Mouse (Mus musculus): ENCODE measurements around the gene Cpox. TPM values are rescaled to one million over a fixed set of nuclear protein-coding genes. Genes with fewer than 3 reads are reported as not detected.

Cpox gene
- total RNA-seq (2014; fragmentation: Nextera tagmentation) (1,587 and 1,720 TPM in 2 replicates), total RNA-seq (2017) (291 and 297 TPM in 2 replicates), polyA plus RNA-seq (2012) (261 and 266 TPM in 2 replicates)

DNA sequence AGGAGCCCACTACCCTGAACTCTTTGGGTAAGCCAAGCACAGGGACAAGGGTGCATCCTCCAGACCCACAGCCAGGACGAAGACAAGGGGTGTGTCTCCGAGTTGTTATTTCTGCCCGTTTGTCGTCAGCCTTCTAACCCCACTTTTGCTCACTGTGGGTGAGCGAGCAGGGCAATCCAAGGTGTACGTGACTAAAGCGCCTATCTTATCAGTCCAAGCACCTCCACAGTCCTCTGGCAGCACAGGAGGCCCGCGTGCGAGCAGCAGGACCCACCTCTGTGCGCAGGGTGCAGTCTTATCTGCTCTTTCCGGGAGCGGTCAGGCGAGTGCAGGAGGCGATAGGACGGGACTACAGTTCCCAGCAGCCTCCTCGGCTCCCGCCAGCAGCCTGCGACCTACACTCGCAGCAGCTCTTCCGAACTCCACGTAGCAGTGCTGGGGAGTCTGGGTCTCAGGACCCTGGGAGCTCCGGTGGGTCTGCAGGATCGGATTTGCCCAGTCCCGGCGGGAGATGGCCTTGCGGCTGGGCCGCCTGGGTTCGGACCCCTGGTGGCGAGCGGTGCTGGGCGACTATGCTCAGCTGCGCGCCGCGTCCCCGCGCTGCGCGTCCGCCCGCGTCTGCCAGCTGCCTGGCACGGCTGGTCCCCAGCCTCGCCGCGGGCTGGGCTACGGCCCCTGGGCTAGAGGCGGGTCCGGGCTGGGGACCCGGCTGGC, at the start of gene Cpox:
TSS of gene Cpox (plus strand) at position 376 of the 714 bp plus-strand sequence.
- Histone ChIP-seq H3K9me3 (replicated peaks) (no peaks in the 10 kb centered on the region), H3K36me3 (replicated peaks) (peaks cover 36% of the 10 kb centered on the region), H3K4me3 (ENCODE audit: low read depth, low read length) (peak within 1 kb of the TSS; percentile 100), H3K4me1 (ENCODE audit: insufficient read depth, low read depth, low read length) (peaks cover 63% of the 10 kb centered on the region), H3K27me3 (ENCODE audit: insufficient read depth, low read length) (no peaks in the 10 kb centered on the region)
- ATAC-seq (ENCODE audit: extremely low read depth, insufficient number of reproducible peaks, low FRiP score, poor library complexity, severe bottlenecking) (peak; percentile 89), DNase-seq (ENCODE audit: low spot score) (peak; percentile 65)
- peak; percentile 32; the same call in 1 of the 2 replicates for TF ChIP-seq GATA2 (IDR thresholded peaks at IDR 0.05; ENCODE audit: borderline replicate concordance, low read depth, low read length)
- TF ChIP-seq POLR2AphosphoS5 (IDR thresholded peaks at IDR 0.05; ENCODE audit: insufficient replicate concordance, low read depth, low read length) = no peak
- TF ChIP-seq GATA1 (IDR thresholded peaks at IDR 0.05; ENCODE audit: borderline replicate concordance, low read length) = no peak
- no peak for TF ChIP-seq CTCF (IDR thresholded peaks at IDR 0.05; ENCODE audit: low read depth, low read length)
- peak; percentile 99 for TF ChIP-seq TAL1 (conservative IDR thresholded peaks at IDR 0.05; ENCODE audit: low read depth, low read length)

GRCm38 (mm10) chr16:58622377-58622776, 47.7 kb upstream of the Cpox start:
- ATAC-seq (ENCODE audit: extremely low read depth, insufficient number of reproducible peaks, low FRiP score, poor library complexity, severe bottlenecking) = no peak
- H3K4me1 ChIP-seq (ENCODE audit: insufficient read depth, low read depth, low read length) = peaks cover 50% of the 10 kb centered on the region

DNA sequence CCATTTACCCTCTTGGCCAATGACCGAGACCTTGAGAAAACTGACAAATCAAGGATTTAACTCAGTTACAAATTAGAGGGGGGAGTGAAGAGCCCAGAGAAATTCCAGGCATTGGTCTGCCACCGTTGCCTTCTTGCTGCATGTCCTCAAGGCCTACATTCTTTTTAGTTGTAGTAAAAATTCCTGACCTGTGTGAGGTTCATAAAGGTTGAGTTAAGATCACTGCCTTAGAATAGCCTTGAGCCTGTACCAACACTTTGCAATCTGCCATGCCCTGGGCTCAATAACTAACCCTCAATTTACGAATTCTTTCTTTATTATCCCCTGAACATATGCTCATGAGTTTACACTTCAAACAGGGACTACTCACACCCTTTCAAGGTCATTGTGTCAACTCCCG, 47.0 kb upstream of the Cpox start:
- TF ChIP-seq CTCF (IDR thresholded peaks at IDR 0.05; ENCODE audit: low read depth, low read length) = no peak
- no peak for TF ChIP-seq TAL1 (conservative IDR thresholded peaks at IDR 0.05; ENCODE audit: low read depth, low read length)
- TF ChIP-seq POLR2AphosphoS5 (IDR thresholded peaks at IDR 0.05; ENCODE audit: insufficient replicate concordance, low read depth, low read length) = no peak
- TF ChIP-seq GATA1 (IDR thresholded peaks at IDR 0.05; ENCODE audit: borderline replicate concordance, low read length) = no peak
- no peak for TF ChIP-seq GATA2 (IDR thresholded peaks at IDR 0.05; ENCODE audit: borderline replicate concordance, low read depth, low read length)
- H3K9me3 ChIP-seq (replicated peaks) = no peaks in the 10 kb centered on the region
- ATAC-seq (ENCODE audit: extremely low read depth, insufficient number of reproducible peaks, low FRiP score, poor library complexity, severe bottlenecking) (no peak), DNase-seq (ENCODE audit: low spot score) (no peak)
- H3K4me1 ChIP-seq (ENCODE audit: insufficient read depth, low read depth, low read length) = peaks cover 51% of the 10 kb centered on the region
- no peaks in the 10 kb centered on the region for H3K36me3 ChIP-seq (replicated peaks)
- H3K27me3 ChIP-seq (ENCODE audit: insufficient read depth, low read length) = no peaks in the 10 kb centered on the region
- no peak overlapping the region for H3K4me3 ChIP-seq (ENCODE audit: low read depth, low read length)

More at GRCm38 (mm10) chr16:58622377-58622776, 47.7 kb upstream of the Cpox start:
- Histone ChIP-seq H3K9me3 (replicated peaks) (no peaks in the 10 kb centered on the region), H3K27me3 (ENCODE audit: insufficient read depth, low read length) (no peaks in the 10 kb centered on the region), H3K4me3 (ENCODE audit: low read depth, low read length) (no peak overlapping the region), H3K36me3 (replicated peaks) (no peaks in the 10 kb centered on the region)
- no peak for TF ChIP-seq GATA2 (IDR thresholded peaks at IDR 0.05; ENCODE audit: borderline replicate concordance, low read depth, low read length)
- no peak for TF ChIP-seq GATA1 (IDR thresholded peaks at IDR 0.05; ENCODE audit: borderline replicate concordance, low read length)
- no peak for TF ChIP-seq CTCF (IDR thresholded peaks at IDR 0.05; ENCODE audit: low read depth, low read length)
- TF ChIP-seq TAL1 (conservative IDR thresholded peaks at IDR 0.05; ENCODE audit: low read depth, low read length) = no peak
- no peak for TF ChIP-seq POLR2AphosphoS5 (IDR thresholded peaks at IDR 0.05; ENCODE audit: insufficient replicate concordance, low read depth, low read length)
- DNase-seq (ENCODE audit: low spot score) = no peak

- no peaks in the 10 kb centered on the region for H3K27me3 ChIP-seq (ENCODE audit: insufficient read depth, low read length)
- DNase-seq (ENCODE audit: low spot score) = no peak
These were observed 46.1 kb upstream of the Cpox start for GRCm38 (mm10) chr16:58623944-58624343.

GRCm38 (mm10) chr16:58627597-58628335, 42.3 kb upstream of the Cpox start:
- DNase-seq (ENCODE audit: low spot score) = no peak
- Histone ChIP-seq H3K4me1 (ENCODE audit: insufficient read depth, low read depth, low read length) (peaks cover 62% of the 10 kb centered on the region), H3K36me3 (replicated peaks) (no peaks in the 10 kb centered on the region), H3K9me3 (replicated peaks) (no peaks in the 10 kb centered on the region), H3K27me3 (ENCODE audit: insufficient read depth, low read length) (no peaks in the 10 kb centered on the region), H3K4me3 (ENCODE audit: low read depth, low read length) (no peak overlapping the region)
- TF ChIP-seq POLR2AphosphoS5 (IDR thresholded peaks at IDR 0.05; ENCODE audit: insufficient replicate concordance, low read depth, low read length) = no peak
- TF ChIP-seq TAL1 (conservative IDR thresholded peaks at IDR 0.05; ENCODE audit: low read depth, low read length) = no peak
- TF ChIP-seq CTCF (IDR thresholded peaks at IDR 0.05; ENCODE audit: low read depth, low read length) = no peak
- no peak for TF ChIP-seq GATA2 (IDR thresholded peaks at IDR 0.05; ENCODE audit: borderline replicate concordance, low read depth, low read length)
- no peak for TF ChIP-seq GATA1 (IDR thresholded peaks at IDR 0.05; ENCODE audit: borderline replicate concordance, low read length)
- no peak for ATAC-seq (ENCODE audit: extremely low read depth, insufficient number of reproducible peaks, low FRiP score, poor library complexity, severe bottlenecking)

More at GRCm38 (mm10) chr16:58623944-58624343, 46.1 kb upstream of the Cpox start:
- H3K36me3 ChIP-seq (replicated peaks) = no peaks in the 10 kb centered on the region
- peak; percentile 42; the same call in 1 of the 2 replicates for TF ChIP-seq CTCF (IDR thresholded peaks at IDR 0.05; ENCODE audit: low read depth, low read length)
- TF ChIP-seq GATA2 (IDR thresholded peaks at IDR 0.05; ENCODE audit: borderline replicate concordance, low read depth, low read length) = no peak
- TF ChIP-seq TAL1 (conservative IDR thresholded peaks at IDR 0.05; ENCODE audit: low read depth, low read length) = no peak
- TF ChIP-seq POLR2AphosphoS5 (IDR thresholded peaks at IDR 0.05; ENCODE audit: insufficient replicate concordance, low read depth, low read length) = no peak
- no peaks in the 10 kb centered on the region for H3K9me3 ChIP-seq (replicated peaks)
- ATAC-seq (ENCODE audit: extremely low read depth, insufficient number of reproducible peaks, low FRiP score, poor library complexity, severe bottlenecking) = no peak; the same call in 1 of the 2 replicates
- H3K4me3 ChIP-seq (ENCODE audit: low read depth, low read length) = no peak overlapping the region
- H3K4me1 ChIP-seq (ENCODE audit: insufficient read depth, low read depth, low read length) = peaks cover 52% of the 10 kb centered on the region

DNA sequence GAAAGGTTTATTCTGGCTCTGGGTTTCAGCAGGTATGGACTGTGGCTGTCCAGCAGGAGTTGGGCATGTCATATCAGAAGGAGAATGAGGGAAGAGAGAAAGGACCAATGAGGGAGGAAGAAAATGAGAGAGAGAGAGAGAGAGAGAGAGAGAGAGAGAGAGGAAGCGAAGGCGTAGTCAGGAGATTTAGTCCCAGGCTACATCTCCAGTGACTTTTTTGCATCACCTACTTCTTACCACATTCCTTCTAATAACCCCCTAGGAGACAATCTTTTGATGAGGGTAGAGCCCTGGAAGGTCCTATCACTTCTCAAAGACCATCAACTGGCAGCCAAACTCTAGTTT, 41.8 kb upstream of the Cpox start:
- no peaks in the 10 kb centered on the region for H3K9me3 ChIP-seq (replicated peaks)
- H3K4me3 ChIP-seq (ENCODE audit: low read depth, low read length) = no peak overlapping the region
- H3K36me3 ChIP-seq (replicated peaks) = no peaks in the 10 kb centered on the region
- ATAC-seq (ENCODE audit: extremely low read depth, insufficient number of reproducible peaks, low FRiP score, poor library complexity, severe bottlenecking) (no peak), DNase-seq (ENCODE audit: low spot score) (no peak)
- peaks cover 57% of the 10 kb centered on the region for H3K4me1 ChIP-seq (ENCODE audit: insufficient read depth, low read depth, low read length)
- TF ChIP-seq CTCF (IDR thresholded peaks at IDR 0.05; ENCODE audit: low read depth, low read length) = no peak
- TF ChIP-seq GATA2 (IDR thresholded peaks at IDR 0.05; ENCODE audit: borderline replicate concordance, low read depth, low read length) = no peak
- no peak for TF ChIP-seq POLR2AphosphoS5 (IDR thresholded peaks at IDR 0.05; ENCODE audit: insufficient replicate concordance, low read depth, low read length)
- TF ChIP-seq GATA1 (IDR thresholded peaks at IDR 0.05; ENCODE audit: borderline replicate concordance, low read length) = no peak
- TF ChIP-seq TAL1 (conservative IDR thresholded peaks at IDR 0.05; ENCODE audit: low read depth, low read length) = no peak
- no peaks in the 10 kb centered on the region for H3K27me3 ChIP-seq (ENCODE audit: insufficient read depth, low read length)
